Mouse (Mus musculus): ENCODE measurements around the gene Ciita.

- TF ChIP-seq CTCF (IDR thresholded peaks at IDR 0.05; ENCODE audit: low read depth): no peak
- TF ChIP-seq EP300 (IDR thresholded peaks at IDR 0.05; ENCODE audit: low read depth): no peak
Measured at GRCm38 (mm10) chr16:10460188-10460587, 19.7 kb upstream of the Ciita start.
